Mouse (Mus musculus) MEL (cell line): ENCODE measurements around the gene Lrrc32. TPM values are rescaled to one million over a fixed set of nuclear protein-coding genes. Genes with fewer than 3 reads are reported as not detected.

Experiments used
- DNase-seq: peaks from one replicate; pipeline ENCODE4 v3.0.0; 2011; ENCODE audit warnings: low read depth, low spot score
- H3K27ac ChIP-seq: 2 replicates; pipeline ENCODE4 v1.5.1; 2012; ENCODE audit warnings: low read depth, mild to moderate bottlenecking, control low read depth, low read length, moderate library complexity; ENCODE audit not compliant: control insufficient read depth
- H3K27me3 ChIP-seq, 2 experiments: fragments of 150-350 bp in 1 of 2; sonication (generic) in 1 of 2; 2 replicates each; pipeline ENCODE4 v1.6.1; 2012; ENCODE audit warnings: low read length in 2 of 2, mild to moderate bottlenecking in 2 of 2, improper control_type of control experiment in 1 of 2, moderate library complexity in 1 of 2; ENCODE audit not compliant: insufficient read depth in 2 of 2, control insufficient read depth in 1 of 2
- H3K36me3 ChIP-seq, 2 experiments: 2 replicates each; pipeline ENCODE4 v1.6.1; 2012 to 2014; ENCODE audit warnings: low read length in 2 of 2, improper control_type of control experiment in 1 of 2, inconsistent platforms in 1 of 2, mild to moderate bottlenecking in 1 of 2; ENCODE audit not compliant: insufficient read depth in 2 of 2, control insufficient read depth in 1 of 2
- H3K4me1 ChIP-seq, 2 experiments: fragments of 150-350 bp in 1 of 2; sonication (generic) in 1 of 2; 2 replicates each; pipeline ENCODE4 v1.6.1; 2012; ENCODE audit warnings: low read length in 2 of 2, improper control_type of control experiment in 1 of 2, mild to moderate bottlenecking in 1 of 2; ENCODE audit not compliant: insufficient read depth in 2 of 2, control insufficient read depth in 1 of 2
- H3K4me3 ChIP-seq, 2 experiments: fragments of 150-350 bp in 1 of 2; sonication (generic) in 1 of 2; 2 replicates each; pipeline ENCODE4 v1.5.1; 2012; ENCODE audit warnings: low read depth in 2 of 2, low read length in 2 of 2, mild to moderate bottlenecking in 2 of 2, moderate library complexity in 2 of 2, control low read depth in 1 of 2, improper control_type of control experiment in 1 of 2; ENCODE audit not compliant: control insufficient read depth in 1 of 2, insufficient read depth in 1 of 2
- H3K79me2 ChIP-seq: 2 replicates; pipeline ENCODE4 v1.6.1; 2012; ENCODE audit warnings: mild to moderate bottlenecking, low read length, moderate library complexity; ENCODE audit not compliant: control insufficient read depth, poor library complexity, insufficient read depth
- H3K9ac ChIP-seq: 2 replicates; pipeline ENCODE4 v1.6.1; 2012; ENCODE audit warnings: low read depth, mild to moderate bottlenecking, control low read depth, low read length, moderate library complexity; ENCODE audit not compliant: control insufficient read depth, poor library complexity, severe bottlenecking
- H3K9me3 ChIP-seq: fragments of 150-350 bp; sonication (generic); replicated peaks from 2 replicates; pipeline ENCODE4 v1.6.1; 2012; ENCODE audit warnings: mild to moderate bottlenecking, low read length, improper control_type of control experiment, moderate library complexity; ENCODE audit not compliant: insufficient read depth
- BHLHE40 ChIP-seq: IDR thresholded peaks from 2 replicates; pipeline ENCODE4 v1.6.1; 2012; ENCODE audit warnings: low read depth, mild to moderate bottlenecking, inconsistent platforms, low read length, improper control_type of control experiment, borderline replicate concordance
- CHD1 ChIP-seq: IDR thresholded peaks from 2 replicates; pipeline ENCODE4 v1.6.1; 2012; ENCODE audit warnings: low read depth, mild to moderate bottlenecking, inconsistent platforms, low read length, improper control_type of control experiment
- CHD2 ChIP-seq: IDR thresholded peaks from 2 replicates; pipeline ENCODE4 v1.6.1; 2011; ENCODE audit warnings: low read length, improper control_type of control experiment
- ELF1 ChIP-seq: IDR thresholded peaks from 2 replicates; pipeline ENCODE4 v1.6.1; 2014; ENCODE audit warnings: low read depth, mild to moderate bottlenecking, inconsistent platforms, low read length, improper control_type of control experiment, moderate library complexity
- ETS1 ChIP-seq: IDR thresholded peaks from 2 replicates; pipeline ENCODE4 v1.6.1; 2012; ENCODE audit warnings: low read depth, mild to moderate bottlenecking, inconsistent platforms, low read length, improper control_type of control experiment, moderate library complexity
- GABPA ChIP-seq: IDR thresholded peaks from 2 replicates; pipeline ENCODE4 v1.6.1; 2012; ENCODE audit warnings: low read depth, mild to moderate bottlenecking, inconsistent platforms, low read length, improper control_type of control experiment, moderate library complexity
- HCFC1 ChIP-seq: IDR thresholded peaks from 2 replicates; pipeline ENCODE4 v1.6.1; 2012; ENCODE audit warnings: low read depth, mild to moderate bottlenecking, inconsistent platforms, low read length, improper control_type of control experiment, moderate library complexity
- JUND ChIP-seq: IDR thresholded peaks from 2 replicates; pipeline ENCODE4 v1.6.1; 2011; ENCODE audit warnings: low read depth, mild to moderate bottlenecking, improper control_type of control experiment, low read length
- MAX ChIP-seq: IDR thresholded peaks from 2 replicates; pipeline ENCODE4 v1.6.1; 2011; ENCODE audit warnings: low read length, improper control_type of control experiment
- MXI1 ChIP-seq: IDR thresholded peaks from 2 replicates; pipeline ENCODE4 v1.6.1; 2011; ENCODE audit warnings: mild to moderate bottlenecking, low read depth, low read length, improper control_type of control experiment
- MYC ChIP-seq: IDR thresholded peaks from 2 replicates; pipeline ENCODE4 v1.6.1; 2011; ENCODE audit warnings: low read depth, mild to moderate bottlenecking, low read length, improper control_type of control experiment, moderate library complexity
- NELFE ChIP-seq: IDR thresholded peaks from 2 replicates; pipeline ENCODE4 v1.6.1; 2011; ENCODE audit warnings: low read depth, low read length, improper control_type of control experiment
- NRF1 ChIP-seq: IDR thresholded peaks from 2 replicates; pipeline ENCODE4 v1.6.1; 2014; ENCODE audit warnings: low read depth, mild to moderate bottlenecking, inconsistent platforms, low read length, improper control_type of control experiment, moderate library complexity; ENCODE audit not compliant: poor library complexity, insufficient read depth, severe bottlenecking
- POLR2A ChIP-seq, 2 experiments: IDR thresholded peaks; 2 replicates each; pipeline ENCODE4 v1.6.1; 2011 to 2012; ENCODE audit warnings: low read length in 2 of 2, mild to moderate bottlenecking in 2 of 2, control low read depth in 1 of 2, improper control_type of control experiment in 1 of 2, low read depth in 1 of 2, moderate library complexity in 1 of 2; ENCODE audit not compliant: control insufficient read depth in 1 of 2, insufficient read depth in 1 of 2, poor library complexity in 1 of 2
- SIN3A ChIP-seq: IDR thresholded peaks from 2 replicates; pipeline ENCODE4 v1.6.1; 2012; ENCODE audit warnings: low read length, improper control_type of control experiment, inconsistent platforms
- SMC3 ChIP-seq: IDR thresholded peaks from 2 replicates; pipeline ENCODE4 v1.6.1; 2011; ENCODE audit warnings: low read depth, low read length, improper control_type of control experiment
- TAL1 ChIP-seq: IDR thresholded peaks from 2 replicates; pipeline ENCODE4 v1.6.1; 2012; ENCODE audit warnings: mild to moderate bottlenecking, inconsistent platforms, low read length, moderate library complexity, mixed read lengths
- UBTF ChIP-seq: IDR thresholded peaks from 2 replicates; pipeline ENCODE4 v1.6.1; 2012; ENCODE audit warnings: low read depth, mild to moderate bottlenecking, inconsistent platforms, low read length, improper control_type of control experiment, moderate library complexity, borderline replicate concordance; ENCODE audit not compliant: insufficient read depth
- USF2 ChIP-seq, 2 experiments: IDR thresholded peaks; 2 replicates each; pipeline ENCODE4 v1.6.1; 2011 to 2012; ENCODE audit warnings: improper control_type of control experiment in 2 of 2, low read length in 2 of 2, borderline replicate concordance in 1 of 2, inconsistent platforms in 1 of 2, low read depth in 1 of 2, mild to moderate bottlenecking in 1 of 2; ENCODE audit not compliant: insufficient read depth in 1 of 2
- ZC3H11A ChIP-seq: IDR thresholded peaks from 2 replicates; pipeline ENCODE4 v1.6.1; 2012; ENCODE audit warnings: low read depth, mild to moderate bottlenecking, inconsistent platforms, low read length, improper control_type of control experiment
- ZMIZ1 ChIP-seq: IDR thresholded peaks from 2 replicates; pipeline ENCODE4 v1.6.1; 2012; ENCODE audit warnings: low read depth, mild to moderate bottlenecking, inconsistent platforms, low read length, improper control_type of control experiment, moderate library complexity
- polyA plus RNA-seq, 2 experiments: library from polyadenylated mRNA; stranded (reverse) in 1 of 2; unstranded in 1 of 2; fragments of >175 nt in 1 of 2; fragments of >200 nt in 1 of 2; gene quantifications; 2 replicates each; pipeline versions ENCODE4 v1.2.1 to v1.2.4; 2012; ENCODE audit warnings: low replicate concordance in 2 of 2, low read depth in 1 of 2; ENCODE audit not compliant: insufficient read length in 2 of 2, insufficient read depth in 1 of 2, missing spikeins in 1 of 2
- total RNA-seq: library from RNA; depleted of rRNA; stranded (reverse); fragments of 300-350 nt; gene quantifications from 2 replicates; pipeline ENCODE4 v1.2.3, GENCODE M21; 2012

Gene Lrrc32
- total and polyA plus RNA-seq, 3 experiments = not detected

- Histone ChIP-seq H3K9me3 (no peaks in the 10 kb centered on the region), H3K27me3 (no peaks in the 10 kb centered on the region; a peak in 1 of 4 replicates), H3K27ac (no peak overlapping the region), H3K36me3 (no peaks in the 10 kb centered on the region), H3K9ac (no peak overlapping the region), H3K4me1 (peaks cover 0 to 8% of the 10 kb centered on the region in 2 experiments; a peak in 1 of 4 replicates), H3K4me3 (no peak overlapping the region), H3K79me2 (no peaks in the 10 kb centered on the region)
- DNase-seq = no peak
- TF ChIP-seq ZMIZ1 = no peak
- TF ChIP-seq SMC3 = no peak
- no peak for TF ChIP-seq SIN3A
- TF ChIP-seq UBTF = no peak
- no peak for TF ChIP-seq NELFE
- no peak for TF ChIP-seq HCFC1
- TF ChIP-seq ETS1 = no peak
- no peak for TF ChIP-seq JUND
- no peak for TF ChIP-seq NRF1
These were observed 49.0 kb downstream of the Lrrc32 start for GRCm38 (mm10) chr7:98537967-98538573.

GRCm38 (mm10) chr7:98540879-98541278 lies 51.8 kb downstream of the Lrrc32 start:
- no peaks in the 10 kb centered on the region for H3K9me3 ChIP-seq
- no peak for DNase-seq
- H3K4me1 ChIP-seq = 0 out of 4 replicates have a peak, but pooled peaks cover 0 to 5% of the 10 kb centered on the region in 2 experiments
- no peaks in the 10 kb centered on the region; a peak in 2 of 4 replicates for H3K27me3 ChIP-seq
- no peaks in the 10 kb centered on the region for H3K36me3 ChIP-seq
- H3K4me3 ChIP-seq = no peak overlapping the region
- H3K79me2 ChIP-seq = no peaks in the 10 kb centered on the region
- H3K9ac ChIP-seq = no peak overlapping the region
- TF ChIP-seq CHD2 (no peak), SMC3 (no peak), MAX (no peak), ELF1 (no peak), GABPA (no peak), MYC (no peak), USF2 (IDR thresholded peaks at IDR 0.05; ENCODE audit: borderline replicate concordance in 1 of 2, insufficient read depth in 1 of 2, low read depth in 1 of 2, low read length in 2 of 2) (no peak), NRF1 (no peak), TAL1 (no peak), POLR2A (IDR thresholded peaks at IDR 0.05; ENCODE audit: control insufficient read depth in 1 of 2, insufficient read depth in 1 of 2, low read depth in 1 of 2, low read length in 2 of 2, poor library complexity in 1 of 2) (no peak), ETS1 (no peak), MXI1 (no peak), ZC3H11A (no peak), BHLHE40 (no peak), CHD1 (no peak)
- TF ChIP-seq, all 39 proteins: peak for 0
- no peak overlapping the region for H3K27ac ChIP-seq
